Mouse (Mus musculus) retina, postnatal 7 days (tissue): Measurements from ENCODE around the gene Gm3696.
"Not testable (repeated sequence)": the region's sequence is repeated elsewhere in the genome, so short reads cannot be mapped to it uniquely, and the experiment has no call there.

Experiments
- DNase-seq: peaks from one replicate; pipeline ENCODE4 v3.0.0-alpha.2; 2012; ENCODE audit warnings: low read depth, low spot score

The Gm3696 gene

GRCm38 (mm10) chr14:7100521-7100920, at the start of gene Gm3696:
Gene Gm3696 (minus strand): TSS chr14:7100621.
- not testable (repeated sequence) for DNase-seq

GRCm38 (mm10) chr14:7125312-7125711, 24.9 kb upstream of the Gm3696 start, which contains the start of gene Gm6676:
Gene Gm6676 (minus strand): TSS chr14:7125412.
- not testable (repeated sequence) for DNase-seq

- DNase-seq, result not testable (repeated sequence)
Measured at GRCm38 (mm10) chr14:7105124-7105802, 4.8 kb upstream of the Gm3696 start.

- not testable (repeated sequence) for DNase-seq
Measured at GRCm38 (mm10) chr14:7044870-7045269, 55.6 kb downstream of the Gm3696 start, which contains the start of gene Gm3685. Gene Gm3685 (minus strand): TSS chr14:7044970.
